Mouse (Mus musculus): Measurements from ENCODE around the gene Cbarp.

DNA sequence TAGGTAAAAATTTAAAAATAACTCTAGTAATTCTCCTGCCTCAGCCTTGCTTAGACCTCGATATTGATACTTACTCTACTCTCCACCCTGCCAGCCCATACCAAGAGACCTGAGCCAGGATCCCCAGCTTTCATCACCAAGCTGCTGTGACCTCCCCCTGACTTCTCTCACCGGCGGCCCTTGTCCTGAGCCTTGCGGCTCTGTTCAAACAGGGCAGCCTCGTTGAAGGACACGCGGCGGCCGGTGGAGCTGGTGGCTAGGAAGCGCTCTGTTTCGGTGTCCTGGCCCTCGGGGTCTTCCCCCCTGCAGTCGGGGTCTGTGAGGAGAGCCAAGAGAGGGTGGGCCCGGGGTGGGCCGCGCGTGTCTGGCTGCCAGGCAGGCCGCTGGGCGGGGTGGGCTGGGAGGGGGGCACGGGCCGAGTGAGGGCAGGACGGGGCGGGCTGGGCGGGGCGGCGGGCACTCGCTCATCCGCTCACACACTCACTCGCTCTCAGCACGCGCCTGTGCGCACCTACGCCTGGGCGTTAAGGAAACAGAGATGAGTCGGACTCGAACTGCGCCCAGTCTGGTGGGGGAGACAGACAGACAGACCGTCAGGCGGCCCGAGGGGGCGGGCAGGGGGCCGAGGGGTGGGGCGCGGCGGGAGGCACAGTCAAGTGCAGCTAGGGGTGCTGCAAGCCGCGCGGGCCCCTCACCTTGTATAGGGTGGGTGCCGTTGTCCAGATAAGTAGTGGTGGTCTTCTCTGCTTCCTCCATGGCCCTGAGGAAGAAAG is 4.3 kb downstream of the Cbarp start:
- TF ChIP-seq CTCF (conservative IDR thresholded peaks at IDR 0.05; ENCODE audit: low read length) (no peak), NANOG (IDR thresholded peaks at IDR 0.05; ENCODE audit: borderline replicate concordance, low read length) (no peak), POU5F1 (IDR thresholded peaks at IDR 0.05; ENCODE audit: borderline replicate concordance, low read length) (no peak)

Data from E14TG2a.4 (cell line).